Mouse (Mus musculus): ENCODE data around the gene Sars. TPM values are rescaled to one million over a fixed set of nuclear protein-coding genes. Genes with fewer than 3 reads are reported as not detected.

The Sars gene
- total RNA-seq, 2 experiments from 2014 or later = 115 to 120 TPM

GRCm38 (mm10) chr3:108432542-108433187 is 12.3 kb downstream of the Sars start:
- DNase-seq = no peak
- intact Hi-C loops (cut with DNase I; ENCODE audit: low total_unique reads) = no loop called here

- DNase-seq = no peak
- intact Hi-C loops (cut with DNase I; ENCODE audit: low total_unique reads) = no loop called here
These were observed 19.4 kb downstream of the Sars start for GRCm38 (mm10) chr3:108425624-108426018.

- no peak for DNase-seq
- intact Hi-C loops (cut with DNase I; ENCODE audit: low total_unique reads) = no loop called here
These were observed 19.9 kb downstream of the Sars start for GRCm38 (mm10) chr3:108424944-108425623.

GRCm38 (mm10) chr3:108423844-108424801 is 20.9 kb downstream of the Sars start:
- no peak for DNase-seq
- intact Hi-C loops (cut with DNase I; ENCODE audit: low total_unique reads) = no loop called here

- intact Hi-C loops (cut with DNase I; ENCODE audit: low total_unique reads) = no loop called here
- no peak for DNase-seq
These were observed 22.0 kb downstream of the Sars start for GRCm38 (mm10) chr3:108423006-108423405.

- DNase-seq = peak; percentile 73
- intact Hi-C loops (cut with DNase I; ENCODE audit: low total_unique reads) = no loop called here
These were observed 29.2 kb downstream of the Sars start for GRCm38 (mm10) chr3:108415831-108416223.

- DNase-seq = no peak
- intact Hi-C loops (cut with DNase I; ENCODE audit: low total_unique reads) = no loop called here
These were observed 29.9 kb downstream of the Sars start, which contains the start of gene Celsr2 for GRCm38 (mm10) chr3:108414857-108415830. Gene Celsr2 (minus strand): TSS chr3:108415552.

- intact Hi-C loops (cut with DNase I; ENCODE audit: low total_unique reads) = no loop called here
- peak; percentile 3 for DNase-seq
These were observed 31.2 kb downstream of the Sars start for GRCm38 (mm10) chr3:108413634-108414360.

GRCm38 (mm10) chr3:108411754-108412121 is 33.3 kb downstream of the Sars start:
- intact Hi-C loops (cut with DNase I; ENCODE audit: low total_unique reads) = no loop called here
- DNase-seq = no peak

- no peak for DNase-seq
- intact Hi-C loops (cut with DNase I; ENCODE audit: low total_unique reads) = no loop called here
These were observed 33.8 kb downstream of the Sars start for GRCm38 (mm10) chr3:108411026-108411753.

- intact Hi-C loops (cut with DNase I; ENCODE audit: low total_unique reads) = no loop called here
These were observed 34.7 kb downstream of the Sars start for GRCm38 (mm10) chr3:108410359-108410714.

GRCm38 (mm10) chr3:108409656-108410358 is 35.2 kb downstream of the Sars start:
- DNase-seq = no peak
- intact Hi-C loops (cut with DNase I; ENCODE audit: low total_unique reads) = no loop called here

More at GRCm38 (mm10) chr3:108410359-108410714, 34.7 kb downstream of the Sars start:
- DNase-seq = no peak

- intact Hi-C loops (cut with DNase I; ENCODE audit: low total_unique reads) = no loop called here
- DNase-seq = no peak
These were observed 36.4 kb downstream of the Sars start for GRCm38 (mm10) chr3:108408517-108409008.

GRCm38 (mm10) chr3:108406306-108406885 is 38.6 kb downstream of the Sars start:
- intact Hi-C loops (cut with DNase I; ENCODE audit: low total_unique reads) = no loop called here
- DNase-seq = no peak

- intact Hi-C loops (cut with DNase I; ENCODE audit: low total_unique reads) = no loop called here
- DNase-seq = no peak
These were observed 39.3 kb downstream of the Sars start for GRCm38 (mm10) chr3:108405536-108406305.

GRCm38 (mm10) chr3:108402528-108402920 is 42.5 kb downstream of the Sars start:
- intact Hi-C loops (cut with DNase I; ENCODE audit: low total_unique reads) = loop anchor here (5.0 kb wide), 1 partner anchor 160 kb away; the partner anchor contains the start of gene Tmem167b
- DNase-seq = peak; percentile 5
